Mouse (Mus musculus): Measurements from ENCODE around the gene Msantd1. TPM values are rescaled to one million over a fixed set of nuclear protein-coding genes. Genes with fewer than 3 reads are reported as not detected.
A peak's percentile ranks its signal among the peaks of the same experiment; 100 is the strongest.

Gene Msantd1
- polyA plus RNA-seq, 1 experiment from 2014 or later, result 0.55 TPM

DNA sequence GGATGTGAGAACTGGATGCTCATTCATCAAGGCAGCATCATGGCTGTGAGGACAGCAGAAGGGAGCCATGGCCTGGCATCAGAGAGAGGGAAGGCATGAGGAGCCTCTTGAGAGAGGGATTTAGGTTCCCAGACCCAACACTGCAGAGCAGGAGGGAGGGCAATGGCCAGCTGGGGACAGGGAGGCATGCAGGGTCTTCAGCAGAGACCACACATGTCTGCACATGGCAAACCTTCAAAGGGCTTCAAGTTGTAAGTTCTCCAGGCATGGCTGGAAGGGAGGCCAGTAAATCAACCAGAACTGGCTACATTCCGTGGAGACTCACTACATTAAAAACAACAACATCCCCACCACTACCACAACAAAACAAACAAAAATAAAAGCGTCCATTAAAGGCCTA lies 23.3 kb downstream of the Msantd1 start:
- Histone ChIP-seq H3K9me3 (no peaks in the 10 kb centered on the region), H3K27ac (no peak overlapping the region), H3K9ac (no peak overlapping the region), H3K36me3 (no peaks in the 10 kb centered on the region), H3K27me3 (replicated peaks) (no peaks in the 10 kb centered on the region), H3K4me3 (replicated peaks) (no peak overlapping the region), H3K4me1 (replicated peaks) (no peaks in the 10 kb centered on the region; the same call in 1 of the 2 replicates), H3K4me2 (replicated peaks) (no peak overlapping the region)
- no peak for ATAC-seq
- 82% methylated on average over 2 of the region's 2 CpGs for WGBS

DNA sequence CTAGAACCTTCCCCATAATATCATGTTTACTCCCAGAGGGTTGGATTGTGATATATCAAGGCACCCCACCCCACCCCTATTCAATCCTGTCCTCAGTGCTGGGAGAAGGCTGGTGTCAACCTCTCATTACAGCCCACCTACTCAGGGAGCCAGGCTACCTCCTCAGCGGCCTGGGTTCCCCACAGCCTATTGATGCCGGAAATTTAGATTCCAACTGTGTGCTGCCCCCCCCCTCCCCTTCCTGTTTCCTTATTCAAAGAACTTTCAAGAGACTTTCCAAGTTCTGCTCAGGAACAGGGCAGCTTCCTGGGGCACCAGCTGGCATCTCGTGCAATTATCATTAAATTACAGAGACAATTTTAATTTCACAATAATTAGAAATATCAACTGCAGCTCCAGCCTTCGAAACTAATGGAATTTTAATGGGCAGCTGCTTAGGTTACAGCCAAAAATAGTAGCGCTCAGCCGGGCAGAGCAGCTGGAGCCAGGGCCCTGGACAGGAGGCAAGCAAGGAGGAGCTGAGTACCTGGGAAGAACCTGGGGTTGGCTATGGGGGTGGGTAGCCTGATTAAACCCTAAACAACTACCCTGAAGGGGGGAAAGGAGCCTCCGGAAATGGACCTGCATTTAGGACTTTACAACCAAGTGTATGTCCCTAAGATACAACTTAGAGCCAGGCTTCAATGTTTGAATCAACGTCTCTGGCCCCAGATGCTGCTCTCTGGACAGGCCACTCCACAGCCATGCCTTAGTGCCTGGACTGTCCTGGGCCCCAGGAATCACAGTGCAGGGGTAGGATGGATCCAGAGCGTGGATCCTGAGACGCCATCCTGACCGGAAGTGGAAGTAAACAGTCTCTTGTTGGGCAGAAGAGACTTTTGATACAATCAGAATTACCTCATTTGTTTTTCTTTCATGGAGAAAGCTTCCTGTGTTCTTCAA lies 24.0 kb downstream of the Msantd1 start:
- Histone ChIP-seq H3K9ac (no peak overlapping the region), H3K27me3 (replicated peaks) (no peaks in the 10 kb centered on the region), H3K36me3 (no peaks in the 10 kb centered on the region), H3K4me3 (replicated peaks) (no peak overlapping the region), H3K4me2 (replicated peaks) (no peak overlapping the region), H3K27ac (no peak overlapping the region), H3K4me1 (replicated peaks) (no peaks in the 10 kb centered on the region; the same call in 1 of the 2 replicates), H3K9me3 (no peaks in the 10 kb centered on the region)
- ATAC-seq, result no peak
- 50% methylated on average over 11 of the region's 11 CpGs for WGBS

DNA sequence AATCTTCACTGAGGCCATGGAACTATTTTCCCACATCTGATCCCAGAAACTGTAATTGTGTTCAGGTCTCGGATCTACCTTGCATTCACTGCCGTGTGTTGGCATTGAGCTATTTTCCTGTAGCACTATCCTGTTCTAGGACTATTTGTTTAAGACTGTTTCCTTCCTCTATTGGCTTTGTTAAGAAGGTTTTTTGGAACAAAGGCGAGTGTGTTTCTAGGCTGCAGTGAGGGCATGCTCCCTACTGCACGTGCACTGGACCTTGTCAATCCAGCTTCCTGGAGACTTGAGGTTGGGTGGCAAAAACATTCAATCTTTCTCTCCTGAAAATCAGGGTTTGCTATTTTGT lies 24.6 kb downstream of the Msantd1 start:
- WGBS, result 45% methylated on average over 4 of the region's 4 CpGs
- no peak overlapping the region for H3K27ac ChIP-seq
- ATAC-seq, result no peak

DNA sequence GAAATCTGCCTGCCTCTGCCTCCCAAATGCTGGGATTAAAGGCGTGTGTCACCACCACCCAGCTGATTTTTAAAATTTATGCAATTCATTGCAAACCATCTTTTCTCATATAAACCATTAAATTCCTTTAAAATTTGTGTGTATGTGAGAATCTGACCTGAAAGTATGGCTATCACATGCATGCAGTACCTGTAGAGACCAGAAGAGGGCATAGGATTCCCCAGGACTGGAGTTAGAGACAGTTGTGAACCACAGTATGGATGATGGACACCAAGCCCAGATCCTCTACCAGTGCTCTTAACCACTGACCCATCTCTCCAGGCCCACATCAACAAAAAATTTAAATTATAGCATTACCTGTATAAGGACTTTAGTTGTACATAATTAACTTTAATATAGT lies 25.6 kb downstream of the Msantd1 start:
- no peak for ATAC-seq
- no peaks in the 10 kb centered on the region; the same call in 1 of the 2 replicates for H3K4me1 ChIP-seq (replicated peaks)
- H3K9me3 ChIP-seq, result no peaks in the 10 kb centered on the region
- H3K4me3 ChIP-seq (replicated peaks), result no peak overlapping the region
- no peaks in the 10 kb centered on the region for H3K27me3 ChIP-seq (replicated peaks)
- no peak overlapping the region for H3K9ac ChIP-seq
- H3K27ac ChIP-seq, result no peak overlapping the region
- 75% methylated on average over 1 of the region's 1 CpGs for WGBS
- no peak overlapping the region for H3K4me2 ChIP-seq (replicated peaks)
- no peaks in the 10 kb centered on the region for H3K36me3 ChIP-seq

More for the DNA sequence above, 24.6 kb downstream of the Msantd1 start:
- no peak overlapping the region for H3K4me3 ChIP-seq (replicated peaks)
- H3K9ac ChIP-seq, result no peak overlapping the region
- no peak overlapping the region for H3K4me2 ChIP-seq (replicated peaks)
- no peaks in the 10 kb centered on the region for H3K9me3 ChIP-seq
- H3K27me3 ChIP-seq (replicated peaks), result no peaks in the 10 kb centered on the region
- H3K4me1 ChIP-seq (replicated peaks), result no peaks in the 10 kb centered on the region; the same call in 1 of the 2 replicates
- no peaks in the 10 kb centered on the region for H3K36me3 ChIP-seq

DNA sequence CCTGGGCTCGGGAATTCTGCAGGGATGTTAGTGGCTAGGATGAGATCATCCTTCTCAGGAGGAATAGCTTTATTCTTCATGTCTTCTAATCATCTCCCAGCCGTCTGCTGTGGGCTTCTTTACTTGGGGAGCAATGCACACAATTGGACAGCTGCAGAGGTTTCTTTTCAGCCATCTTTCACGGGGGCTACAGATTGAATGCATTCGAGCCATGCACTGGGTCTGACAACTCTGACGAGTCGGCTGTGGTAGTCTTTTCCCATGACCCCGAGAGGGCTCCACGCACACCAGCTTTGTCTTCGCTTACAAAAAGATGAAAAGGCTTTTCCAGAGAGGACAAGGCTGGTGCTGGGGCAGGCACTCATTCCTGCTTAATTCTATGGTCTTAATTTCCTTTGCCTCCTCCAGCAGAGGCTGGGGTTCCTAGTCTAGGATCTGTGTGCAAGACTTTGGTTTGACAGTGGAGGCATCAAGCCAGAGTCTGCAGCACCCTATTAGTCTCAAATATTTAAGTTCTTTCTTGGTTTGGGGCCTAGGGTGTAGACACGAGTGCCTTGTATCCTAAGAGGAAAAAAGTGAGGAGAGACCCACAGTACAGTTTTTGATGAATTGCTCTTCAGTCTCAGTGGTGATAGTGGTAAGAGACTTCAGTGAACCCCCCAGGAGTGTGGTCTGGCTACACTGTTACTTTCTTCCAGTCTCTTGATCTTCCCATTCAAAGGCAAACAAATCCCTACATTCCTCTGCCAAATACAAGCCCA lies 34.1 kb downstream of the Msantd1 start:
- Histone ChIP-seq H3K4me2 (replicated peaks) (no peak overlapping the region), H3K4me3 (replicated peaks) (no peak overlapping the region), H3K4me1 (replicated peaks) (no peaks in the 10 kb centered on the region), H3K9me3 (no peaks in the 10 kb centered on the region), H3K27ac (no peak overlapping the region), H3K36me3 (no peaks in the 10 kb centered on the region), H3K9ac (no peak overlapping the region), H3K27me3 (replicated peaks) (no peaks in the 10 kb centered on the region; the same call in 1 of the 2 replicates)
- 60% methylated on average over 10 of the region's 10 CpGs for WGBS
- ATAC-seq, result no peak

DNA sequence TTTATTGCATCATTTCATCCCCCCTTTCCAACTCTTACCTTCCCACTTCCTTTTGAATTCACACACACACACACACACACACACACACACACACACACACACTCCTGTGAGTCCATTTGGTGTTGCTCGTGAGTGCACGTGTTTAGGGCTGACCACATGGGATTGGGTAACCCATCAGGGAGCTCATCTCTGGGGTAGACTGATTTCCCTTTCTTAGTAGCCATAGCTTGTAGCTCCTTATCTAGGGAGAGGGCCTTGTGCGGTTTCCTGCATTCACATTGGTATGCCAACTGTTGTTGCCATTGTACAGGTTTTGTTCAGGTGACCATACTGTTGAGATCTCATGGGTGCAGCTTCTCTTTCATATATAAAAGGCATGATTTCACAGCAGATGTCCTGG lies 35.6 kb downstream of the Msantd1 start:
- 81% methylated on average over 3 of the region's 3 CpGs for WGBS
- Histone ChIP-seq H3K27me3 (replicated peaks) (no peaks in the 10 kb centered on the region; the same call in 1 of the 2 replicates), H3K9me3 (no peaks in the 10 kb centered on the region), H3K4me3 (replicated peaks) (no peak overlapping the region), H3K36me3 (no peaks in the 10 kb centered on the region), H3K27ac (no peak overlapping the region), H3K9ac (no peak overlapping the region), H3K4me1 (replicated peaks) (no peaks in the 10 kb centered on the region), H3K4me2 (replicated peaks) (no peak overlapping the region)
- ATAC-seq, result no peak

DNA sequence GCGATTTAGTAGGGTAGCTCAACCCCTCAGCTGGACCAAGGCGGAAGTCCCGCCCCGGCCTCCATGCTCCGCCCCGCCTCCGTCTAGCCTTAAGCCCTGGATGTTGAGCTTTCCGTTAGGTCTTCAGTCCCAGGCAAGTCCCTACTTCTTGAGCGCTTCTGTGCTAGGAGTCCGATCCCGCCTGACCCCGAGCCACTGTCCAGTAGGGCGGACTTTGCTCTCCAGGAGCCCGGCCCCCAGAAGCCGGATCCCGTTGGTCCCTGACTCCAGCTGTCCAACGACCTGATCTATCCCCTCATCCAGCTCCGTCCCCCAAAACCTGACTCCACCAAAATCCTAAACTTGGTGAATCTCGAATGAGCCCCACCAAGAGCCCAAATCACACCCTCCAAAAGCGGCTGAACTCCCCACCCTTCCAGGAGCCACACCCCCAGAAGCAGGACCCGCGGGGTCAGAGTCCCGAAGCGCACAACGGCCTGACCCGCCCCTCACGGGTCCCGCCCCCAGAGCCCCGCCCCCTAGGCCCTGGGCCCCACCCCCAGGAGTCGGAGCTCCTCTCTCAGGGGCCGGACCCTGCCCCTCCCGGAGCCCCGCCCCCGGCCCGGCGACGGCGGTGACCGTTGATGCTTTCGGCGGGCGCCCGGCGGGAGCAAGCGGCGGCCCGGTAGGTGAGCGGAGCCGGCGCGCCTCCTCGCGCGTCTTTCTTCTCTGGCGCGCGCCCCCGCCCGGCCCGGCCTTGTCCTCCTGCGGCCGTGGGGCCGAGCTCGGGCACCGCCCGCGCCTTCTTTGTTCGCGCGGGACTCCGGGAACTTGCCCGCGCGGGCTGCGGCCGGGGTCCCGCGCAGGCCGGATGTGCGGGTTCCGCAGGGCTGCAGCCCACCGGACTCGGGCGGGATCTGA lies 41.3 kb downstream of the Msantd1 start, which contains the start of gene Rgs12:
Gene Rgs12, plus strand, starts transcription at position 585 of the 900 bp plus-strand sequence.
- no peaks in the 10 kb centered on the region for H3K9me3 ChIP-seq
- H3K4me1 ChIP-seq (replicated peaks), result 0 out of 2 replicates have a peak, but pooled peaks cover 10% of the 10 kb centered on the region
- no peaks in the 10 kb centered on the region; the same call in 1 of the 2 replicates for H3K27me3 ChIP-seq (replicated peaks)
- peak within 1 kb of the TSS; percentile 81 for H3K9ac ChIP-seq
- WGBS, result under 1% methylated on average over 73 of the region's 84 CpGs
- H3K27ac ChIP-seq, result peak within 1 kb of the TSS; percentile 67
- no peaks in the 10 kb centered on the region for H3K36me3 ChIP-seq
- peak within 1 kb of the TSS; percentile 69 for H3K4me3 ChIP-seq (replicated peaks)
- ATAC-seq, result peak; percentile 99
- peak within 1 kb of the TSS; percentile 72 for H3K4me2 ChIP-seq (replicated peaks)

DNA sequence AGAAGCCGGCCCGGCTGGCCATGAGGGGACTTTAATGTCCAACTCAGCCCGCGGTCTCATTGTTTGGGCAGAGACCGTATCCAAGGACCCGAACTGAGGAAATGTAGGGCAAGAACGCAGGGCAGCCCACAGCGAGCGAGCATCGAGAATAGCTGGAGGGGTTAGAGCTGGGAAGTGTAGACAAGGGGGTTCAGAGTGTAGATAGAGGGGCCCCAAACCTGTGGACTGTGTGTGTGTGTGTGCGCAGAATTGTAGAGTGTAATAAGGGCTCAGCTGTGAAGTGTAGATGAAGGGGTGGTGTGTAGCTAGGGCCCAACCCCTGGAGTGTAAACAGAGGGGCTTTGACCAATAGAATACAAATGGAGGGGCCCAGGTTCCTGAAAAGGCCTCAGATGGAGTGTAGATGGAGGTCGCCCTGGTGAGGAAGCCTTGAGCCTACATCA lies 42.0 kb downstream of the Msantd1 start:
- Histone ChIP-seq H3K4me2 (replicated peaks) (peak overlapping the region; percentile 72), H3K27me3 (replicated peaks) (no peaks in the 10 kb centered on the region; the same call in 1 of the 2 replicates), H3K9me3 (no peaks in the 10 kb centered on the region), H3K4me1 (replicated peaks) (0 out of 2 replicates have a peak, but pooled peaks cover 10% of the 10 kb centered on the region), H3K4me3 (replicated peaks) (peak overlapping the region; percentile 69), H3K27ac (peak overlapping the region; percentile 67), H3K36me3 (no peaks in the 10 kb centered on the region), H3K9ac (peak overlapping the region; percentile 81)
- no peak; the same call in none of the 2 replicates for ATAC-seq
- WGBS, result 3% methylated on average over 12 of the region's 12 CpGs

DNA sequence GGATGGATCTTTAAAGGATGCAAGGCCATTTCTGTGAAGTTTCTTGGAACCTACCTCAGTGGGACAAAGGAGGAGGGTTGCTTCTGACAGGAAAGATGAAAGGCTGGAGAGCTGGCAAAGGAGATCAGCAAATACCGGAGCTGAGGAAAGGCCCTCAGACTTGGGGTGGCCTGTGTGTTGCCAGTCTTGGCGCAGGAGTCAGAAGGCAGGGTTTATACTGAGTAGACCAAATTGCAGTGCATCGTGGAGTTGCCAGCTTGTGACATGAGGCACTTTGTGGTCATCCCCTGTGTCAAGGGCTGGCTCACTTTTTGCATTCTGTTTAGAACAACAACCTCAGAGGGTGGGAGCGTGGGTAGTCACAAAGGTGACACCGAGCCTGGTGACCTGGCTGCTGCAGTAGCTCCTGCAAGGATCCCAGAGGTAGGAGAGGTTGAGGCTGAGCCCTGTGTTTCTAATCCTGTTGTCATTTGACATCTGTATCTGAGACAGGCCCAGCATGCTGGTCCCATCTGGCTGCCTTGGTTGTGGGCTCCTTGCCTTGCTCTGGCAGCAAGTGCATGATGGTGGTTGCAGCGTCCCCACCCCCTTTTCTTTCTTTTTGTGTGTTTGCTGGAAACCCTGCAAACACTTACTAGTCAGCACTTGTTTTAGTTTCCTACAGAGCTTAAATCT lies 42.8 kb downstream of the Msantd1 start:
- ATAC-seq, result no peak
- no peak overlapping the region for H3K27ac ChIP-seq
- H3K36me3 ChIP-seq, result no peaks in the 10 kb centered on the region
- H3K9me3 ChIP-seq, result no peaks in the 10 kb centered on the region
- H3K4me1 ChIP-seq (replicated peaks), result 0 out of 2 replicates have a peak, but pooled peaks cover 10% of the 10 kb centered on the region
- WGBS, result 77% methylated on average over 6 of the region's 6 CpGs
- H3K9ac ChIP-seq, result no peak overlapping the region
- H3K4me3 ChIP-seq (replicated peaks), result peak overlapping the region; percentile 69
- H3K27me3 ChIP-seq (replicated peaks), result no peaks in the 10 kb centered on the region; the same call in 1 of the 2 replicates
- peak overlapping the region; percentile 72 for H3K4me2 ChIP-seq (replicated peaks)

DNA sequence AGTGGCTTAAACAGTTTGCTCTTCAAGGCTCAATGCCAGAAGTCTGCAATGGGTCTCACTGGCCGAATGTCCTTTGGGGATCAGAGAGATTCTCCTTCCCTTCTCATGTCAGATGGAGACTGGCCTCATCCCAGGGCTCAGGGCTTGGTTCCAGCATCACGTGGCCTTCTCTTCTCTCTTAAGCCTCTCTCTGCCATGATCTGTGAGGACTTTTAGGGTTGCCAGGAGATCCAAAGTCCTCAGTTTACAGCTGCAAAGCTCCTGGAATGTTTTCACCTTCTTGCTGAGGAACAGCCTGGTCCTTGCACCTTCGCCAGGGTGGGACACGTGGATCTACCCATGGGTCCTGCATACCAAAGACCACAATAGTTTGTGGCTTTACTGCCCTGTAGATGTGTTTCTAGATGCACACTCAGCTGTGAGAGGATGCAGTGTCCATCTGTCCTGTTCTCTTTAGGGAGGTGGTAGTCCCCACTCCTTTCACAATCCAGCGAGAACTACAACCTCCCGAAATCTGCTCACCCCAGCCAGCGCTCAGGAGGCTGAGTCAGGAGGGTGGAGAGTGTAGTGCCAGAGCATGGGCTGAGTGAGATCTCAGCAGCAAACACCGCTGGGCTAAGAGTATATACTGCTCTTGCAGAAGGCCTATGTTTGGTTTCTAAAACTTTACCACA lies 43.5 kb downstream of the Msantd1 start:
- no peak overlapping the region for H3K4me3 ChIP-seq (replicated peaks)
- 0 out of 2 replicates have a peak, but pooled peaks cover 10% of the 10 kb centered on the region for H3K4me1 ChIP-seq (replicated peaks)
- WGBS, result 91% methylated on average over 8 of the region's 8 CpGs
- no peak overlapping the region for H3K9ac ChIP-seq
- peak overlapping the region; percentile 72; the same call in 1 of the 2 replicates for H3K4me2 ChIP-seq (replicated peaks)
- no peaks in the 10 kb centered on the region for H3K9me3 ChIP-seq
- H3K27me3 ChIP-seq (replicated peaks), result no peaks in the 10 kb centered on the region
- H3K36me3 ChIP-seq, result no peaks in the 10 kb centered on the region
- ATAC-seq, result no peak
- no peak overlapping the region for H3K27ac ChIP-seq

Measured in intestine, embryonic 15.5 days (tissue).